18 mouse cellular contexts compared by ENCODE assay signal in the genomic region with DNA sequence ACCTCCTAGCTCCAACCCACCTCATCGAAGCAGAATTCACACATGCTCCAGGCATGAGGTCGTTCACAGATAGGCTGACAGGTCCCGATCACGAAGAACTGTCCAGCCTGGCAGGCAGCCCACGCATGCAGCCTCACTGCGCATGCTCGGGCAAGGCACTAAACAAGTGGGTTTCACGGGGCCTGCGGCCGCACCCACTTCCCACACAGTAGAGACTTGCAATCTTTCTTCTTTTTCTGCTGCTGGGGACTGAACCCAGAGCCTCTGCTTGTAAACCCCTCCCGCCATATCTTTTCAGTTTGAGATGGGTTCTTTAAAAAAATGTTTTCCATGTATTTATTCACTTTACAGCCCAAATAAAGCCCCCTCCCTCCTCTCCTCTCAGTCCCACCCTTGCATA.
"Had no signal": no experiment of that assay in that cellular context is flagged by ENCODE, and none has a peak within 500 bp of the region (broad histone marks: within the 10 kb centered on the region; RNA-seq: fewer than 3 reads in every experiment).

No protein-coding gene starts in this region.

- H3K4me2 ChIP-seq: lung, embryonic 14.5 days; midbrain, embryonic 12.5 days; neural tube, embryonic 12.5 days; stomach, embryonic 15.5 days had no signal

- ATAC-seq: midbrain, embryonic 16.5 days had no signal

- H3K36me3 ChIP-seq: midbrain, embryonic 10.5 days; midbrain, embryonic 12.5 days; neural tube, embryonic 12.5 days; stomach, embryonic 15.5 days had no signal

- H3K9ac ChIP-seq: lung, embryonic 14.5 days; midbrain, embryonic 12.5 days; neural tube, embryonic 12.5 days; stomach, embryonic 15.5 days had no signal

- DNase-seq: lung, adult 18-20 months; lung, embryonic 14.5 days; lung, postnatal 10 days; lung, postnatal 4 days; midbrain, embryonic 14.5 days; right cerebral cortex, postnatal 14 days; right cerebral cortex, postnatal 4 days; spleen, adult 18-20 months; thymus, adult 2 months; thymus, postnatal 25 days; thymus, postnatal 4 days had no signal

- H3K4me3 ChIP-seq: midbrain, embryonic 10.5 days; midbrain, embryonic 12.5 days; myocyte; neural tube, embryonic 12.5 days; stomach, embryonic 15.5 days had no signal

- H3K27ac ChIP-seq: midbrain, embryonic 10.5 days; midbrain, embryonic 12.5 days; neural tube, embryonic 12.5 days; stomach, embryonic 15.5 days; stomach, postnatal 0 days had no signal

- H3K27me3 ChIP-seq: midbrain, embryonic 12.5 days; neural tube, embryonic 12.5 days; stomach, embryonic 15.5 days had no signal

- H3K9me3 ChIP-seq: stomach, embryonic 15.5 days had no signal
